Mouse (Mus musculus) frontal cortex, postnatal 36 days (tissue): Measurements from ENCODE around the gene Syndig1.
A peak's percentile ranks its signal among the peaks of the same experiment; 100 is the strongest.

ENCODE experiments used
- DNase-seq, 2 experiments: peaks; one replicate each; pipeline ENCODE4 v3.0.0; 2022; ENCODE audit warnings: low spot score in 2 of 2

The Syndig1 gene

DNA sequence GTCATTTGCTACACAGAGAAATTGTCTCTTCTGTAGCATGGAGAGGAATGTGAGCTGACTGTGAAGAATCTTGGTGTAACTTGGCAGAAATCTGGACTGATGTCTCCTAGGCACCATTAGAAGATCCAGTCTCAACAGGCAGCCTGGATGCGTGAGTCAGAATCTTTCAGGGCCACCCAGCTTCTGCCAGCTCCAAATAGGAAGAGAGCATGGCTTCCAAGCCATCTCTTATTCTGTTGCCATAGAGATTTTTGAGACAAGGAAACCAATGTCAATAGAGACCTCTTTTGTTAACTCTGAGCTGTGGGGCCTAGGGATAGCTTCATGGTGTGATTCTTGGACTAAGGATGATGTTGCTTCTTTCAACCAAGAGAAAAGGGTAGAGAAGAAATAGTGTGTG is 151.4 kb downstream of the Syndig1 start:
- no peak for DNase-seq

DNA sequence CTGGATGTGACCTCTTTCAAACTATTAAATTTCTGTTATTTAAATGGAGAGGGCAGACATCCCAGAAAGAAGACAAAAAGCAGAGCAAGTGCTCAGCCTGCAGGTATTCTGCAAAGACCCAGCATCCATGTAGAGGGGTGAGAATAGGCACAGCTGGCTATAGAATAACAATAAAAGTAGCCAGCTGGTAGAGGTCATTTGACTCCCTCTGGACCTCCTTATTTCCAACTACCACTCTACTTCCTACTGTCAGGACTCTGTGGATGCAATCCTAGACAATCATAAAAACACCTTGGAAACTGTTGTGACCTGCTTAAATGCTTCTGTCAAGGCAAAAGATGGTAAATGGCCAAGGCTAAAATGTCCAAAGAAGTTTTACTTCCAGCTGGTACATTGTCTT is 153.5 kb downstream of the Syndig1 start:
- no peak for DNase-seq

DNA sequence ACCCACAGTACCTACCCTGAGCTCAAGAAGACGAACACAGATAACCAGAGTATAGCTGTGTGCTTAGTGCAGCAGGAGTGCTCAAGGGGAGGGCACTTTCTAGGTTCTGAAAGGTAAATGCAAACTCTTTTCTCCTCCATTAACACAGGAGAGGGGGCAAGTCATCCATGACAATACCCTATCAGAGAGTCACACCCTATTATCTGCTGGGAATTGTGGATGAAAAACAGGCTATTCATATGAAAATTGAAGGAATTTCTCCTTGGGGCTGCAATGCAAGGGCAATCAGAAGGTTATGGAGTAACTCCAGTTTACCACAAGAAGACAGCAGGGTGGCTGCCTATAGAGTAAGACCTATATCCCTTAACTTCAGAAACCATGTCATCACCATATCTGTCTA is 154.1 kb downstream of the Syndig1 start:
- no peak for DNase-seq

DNA sequence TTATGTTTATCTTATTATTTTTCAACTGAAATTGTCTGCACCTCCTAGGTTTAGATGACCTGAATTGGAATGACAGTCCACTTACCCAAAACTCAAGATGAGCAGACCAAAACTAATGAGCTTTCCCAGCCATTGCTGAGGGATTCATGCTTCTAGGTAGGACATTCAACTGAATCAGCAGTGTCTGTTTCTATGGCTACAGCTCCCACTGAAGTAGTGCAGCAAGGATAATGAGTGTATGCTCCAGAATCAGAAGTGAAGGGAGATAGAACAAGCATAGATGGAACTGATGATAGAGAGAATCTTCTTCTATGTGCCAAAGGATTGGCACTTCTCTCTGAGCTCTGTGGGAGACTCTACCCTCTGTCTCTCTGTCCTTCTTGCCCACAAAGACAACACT is 158.6 kb downstream of the Syndig1 start:
- DNase-seq: no peak

DNA sequence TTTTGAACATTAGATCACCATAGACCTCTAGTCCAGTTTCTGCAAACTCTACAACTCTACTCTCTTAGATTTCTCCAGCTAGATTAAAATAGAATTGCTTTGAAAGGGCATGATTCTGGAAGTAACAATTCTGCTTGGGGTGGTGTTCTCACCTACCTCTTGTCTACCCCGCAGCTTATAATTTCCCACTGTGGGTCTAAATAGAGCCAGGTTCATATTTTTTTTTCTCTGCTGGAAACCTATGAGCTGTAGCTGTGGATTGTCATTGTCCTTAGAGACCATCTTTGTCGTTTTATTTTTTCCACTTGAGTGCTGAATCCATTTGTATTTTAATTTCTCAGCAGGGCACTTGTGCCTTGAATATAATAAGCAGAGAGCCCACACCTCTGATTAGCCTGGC is 162.5 kb downstream of the Syndig1 start:
- no peak for DNase-seq

DNA sequence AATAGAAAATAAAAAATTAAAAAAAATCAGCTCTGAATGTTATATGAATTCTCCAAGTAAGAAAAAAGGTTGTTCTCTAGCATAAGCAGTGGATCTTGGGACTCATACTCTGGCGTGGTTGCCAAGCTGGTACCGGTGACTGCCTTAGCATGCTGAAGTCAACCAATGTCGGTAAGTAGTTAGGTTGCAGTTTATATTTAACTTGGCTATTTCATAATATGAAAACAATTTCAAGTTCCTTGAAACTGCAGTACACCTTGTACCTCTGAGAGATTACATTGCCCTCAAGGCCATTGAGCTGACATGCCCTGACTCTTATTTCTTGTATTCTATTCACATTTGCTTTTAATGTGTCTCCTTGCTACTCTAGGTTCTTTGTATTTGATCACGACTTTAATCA is 163.9 kb downstream of the Syndig1 start:
- DNase-seq: no peak

DNA sequence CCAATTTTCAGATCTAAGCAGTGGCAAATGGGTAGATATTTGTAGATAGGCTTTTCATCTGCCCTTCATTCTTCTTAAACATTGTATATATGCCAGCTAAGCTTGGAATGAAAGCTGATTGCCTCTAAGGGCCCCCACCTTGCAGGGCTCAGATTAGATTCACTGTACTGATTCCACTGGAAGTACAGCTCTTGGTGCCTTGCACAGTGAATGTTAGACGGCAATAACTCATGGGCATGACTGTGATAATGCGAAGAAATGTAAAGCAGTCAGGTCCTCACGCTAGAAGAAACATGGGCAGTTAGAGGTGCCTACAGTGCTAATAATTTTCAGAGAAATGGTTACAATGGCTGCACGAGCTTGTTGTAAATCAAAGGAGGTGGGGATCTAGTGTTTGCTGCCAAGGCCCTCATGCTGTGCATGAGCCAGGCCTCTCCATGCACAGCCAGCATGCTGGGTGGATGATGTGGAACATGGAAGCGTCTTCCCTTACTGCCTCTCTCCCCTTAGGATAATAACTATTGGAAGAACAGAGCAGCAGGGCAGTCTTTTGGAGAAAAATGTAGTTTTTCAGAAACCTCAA is 167.5 kb downstream of the Syndig1 start:
- no peak for DNase-seq

DNA sequence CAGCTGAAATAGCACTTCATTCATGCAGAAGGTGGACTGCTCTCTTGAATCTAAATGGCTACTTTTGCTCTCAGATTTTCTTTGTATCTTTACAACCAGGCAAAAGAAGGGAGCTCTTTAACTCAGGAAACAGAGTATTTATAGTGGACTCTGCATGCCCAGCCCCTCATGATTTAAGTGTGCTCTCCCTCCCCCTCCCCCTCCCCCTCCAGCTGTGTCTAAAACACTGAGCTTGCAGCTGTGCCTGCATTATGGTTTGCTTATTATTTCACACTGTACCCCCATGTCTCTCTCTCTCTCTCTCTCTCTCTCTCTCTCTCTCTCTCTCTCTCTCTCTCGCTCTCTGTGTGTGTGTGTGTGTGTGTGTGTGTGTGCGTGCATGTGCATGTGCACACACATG is 168.6 kb downstream of the Syndig1 start:
- DNase-seq: no peak

DNA sequence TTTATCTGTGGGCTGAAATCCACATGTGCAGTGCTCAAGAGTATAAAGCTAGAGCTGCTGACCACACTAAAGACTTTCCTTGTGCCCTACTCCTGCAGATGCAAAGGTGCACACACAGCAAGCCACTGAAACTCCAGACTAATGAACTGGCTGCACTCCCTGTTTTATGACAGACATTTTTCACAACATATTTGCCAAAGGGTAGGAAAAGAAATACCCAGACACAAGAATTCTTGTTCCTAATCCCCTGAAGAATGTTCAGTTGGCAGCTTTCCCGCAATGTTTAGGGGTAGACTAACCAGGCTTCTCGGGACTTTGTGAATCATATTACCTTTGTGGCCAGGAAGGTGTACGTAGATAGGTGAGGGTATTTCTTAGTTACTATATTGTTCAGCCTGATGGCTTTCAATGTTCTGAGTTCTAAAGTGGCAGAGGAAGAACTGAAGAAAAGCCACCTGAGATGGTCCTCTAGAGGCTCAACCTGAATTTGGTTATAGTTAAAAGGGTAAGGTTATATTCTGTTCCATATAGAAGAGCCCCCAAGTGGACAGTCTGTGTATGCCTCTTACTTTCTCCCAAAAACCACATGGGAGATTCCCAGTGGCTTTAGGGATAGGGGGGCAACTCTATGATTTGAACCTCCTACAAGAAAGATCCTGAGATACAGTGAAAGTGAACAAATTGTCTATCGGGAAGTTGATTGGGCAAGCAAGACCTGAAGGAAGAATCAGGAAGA is 169.5 kb downstream of the Syndig1 start:
- DNase-seq: no peak

DNA sequence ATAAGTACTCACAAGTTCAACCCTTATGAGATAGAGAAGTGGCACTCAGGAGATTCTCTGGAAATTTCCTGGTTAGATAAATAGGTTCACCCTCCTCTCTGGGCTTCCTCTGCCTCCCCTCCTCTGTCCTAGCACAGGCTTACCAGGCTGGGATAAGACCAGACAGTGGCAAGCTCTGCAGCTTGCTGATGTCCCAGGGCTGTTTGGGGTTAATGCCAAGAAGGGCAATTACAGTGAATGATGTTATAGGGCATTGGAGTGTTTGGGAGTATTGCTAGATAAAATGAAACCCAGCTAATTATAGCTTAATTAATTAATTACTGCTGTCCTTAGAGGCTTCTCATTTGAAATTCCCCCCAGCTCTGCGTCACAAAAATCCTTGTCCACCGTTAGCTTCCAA is 171.6 kb downstream of the Syndig1 start:
- no peak for DNase-seq

DNA sequence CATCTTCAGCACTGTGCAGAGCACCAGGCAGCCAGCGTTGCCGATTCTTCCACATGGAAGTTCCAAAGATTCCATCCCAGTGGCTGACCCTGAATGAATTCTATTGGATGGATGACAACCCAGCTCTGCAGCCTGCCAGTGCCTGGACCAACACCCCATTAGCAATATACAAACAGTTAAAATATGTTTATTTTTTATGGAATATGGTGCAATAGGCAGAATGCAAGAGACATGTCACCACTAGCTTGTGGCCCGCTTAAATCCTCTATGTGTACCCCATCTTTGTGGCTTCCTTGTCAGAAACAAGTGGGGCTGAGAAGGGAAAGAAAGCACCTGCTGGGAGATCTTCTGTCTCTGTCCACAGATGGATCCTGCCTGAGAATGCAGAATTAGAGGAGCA is 174.5 kb downstream of the Syndig1 start:
- no peak for DNase-seq

DNA sequence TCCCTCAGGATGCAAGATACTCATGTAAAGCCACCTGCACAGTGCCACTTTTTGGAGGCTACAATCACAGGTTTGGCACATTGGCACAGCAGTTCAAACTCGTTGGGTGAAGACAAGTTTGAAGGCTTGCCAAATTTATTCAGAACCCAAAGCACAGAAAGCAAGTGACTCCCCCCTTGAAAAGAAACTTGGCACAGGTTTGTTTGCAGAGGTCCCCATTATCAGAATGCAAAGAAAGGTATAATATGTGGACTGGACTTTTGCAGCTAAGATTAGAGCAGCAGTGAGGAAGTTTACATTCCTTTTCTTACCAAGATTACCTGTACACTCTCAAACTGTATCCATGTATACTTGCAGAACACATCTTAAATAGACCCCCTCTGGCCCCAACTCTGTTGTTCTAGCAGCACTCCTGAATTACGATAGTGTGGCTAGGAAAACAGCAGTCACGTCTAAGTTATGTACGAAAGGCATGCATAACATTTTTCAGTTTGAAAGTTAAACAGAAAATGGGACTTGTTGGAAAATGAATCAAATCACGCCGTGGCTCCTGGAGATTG is 183.9 kb downstream of the Syndig1 start:
- no peak for DNase-seq

DNA sequence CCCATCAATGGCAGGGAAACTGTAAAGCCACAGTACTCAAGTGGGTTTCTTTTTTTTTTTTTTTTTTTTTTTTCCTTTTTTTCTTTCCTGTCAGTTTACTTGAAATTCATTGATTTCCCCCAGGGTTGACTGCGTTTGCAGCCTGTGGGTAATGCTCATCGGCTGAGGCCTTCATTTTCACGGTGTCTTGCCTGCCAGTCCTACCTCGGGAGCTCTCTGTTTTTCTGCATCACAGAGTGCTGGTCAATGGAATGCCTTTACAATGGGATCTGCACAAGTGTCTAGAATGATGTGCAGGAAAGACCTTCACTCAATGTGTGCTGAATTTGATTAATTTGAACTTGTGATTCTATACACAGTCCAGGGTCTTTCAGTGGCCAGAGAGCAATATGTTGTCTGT is 184.8 kb downstream of the Syndig1 start:
- DNase-seq: no peak

DNA sequence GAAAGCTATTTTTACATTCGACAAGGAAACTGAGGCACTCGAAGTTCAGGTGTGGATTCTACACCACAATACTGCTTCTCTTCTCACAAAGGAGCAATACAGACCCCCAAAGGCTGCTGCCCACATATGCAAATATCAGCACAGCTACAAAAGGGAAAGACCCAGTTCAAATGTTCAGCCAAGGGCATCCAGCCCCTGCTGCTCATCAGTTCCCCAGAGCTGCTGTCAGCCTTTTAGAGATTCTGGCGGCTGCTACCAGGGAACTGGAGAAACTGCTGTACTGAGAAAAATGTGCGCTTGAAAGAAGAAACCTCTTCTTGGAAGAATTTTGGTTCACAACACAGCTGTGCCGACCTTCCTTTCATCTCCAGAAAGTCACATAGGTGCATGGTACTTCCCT is 187.3 kb downstream of the Syndig1 start:
- DNase-seq: no peak

DNA sequence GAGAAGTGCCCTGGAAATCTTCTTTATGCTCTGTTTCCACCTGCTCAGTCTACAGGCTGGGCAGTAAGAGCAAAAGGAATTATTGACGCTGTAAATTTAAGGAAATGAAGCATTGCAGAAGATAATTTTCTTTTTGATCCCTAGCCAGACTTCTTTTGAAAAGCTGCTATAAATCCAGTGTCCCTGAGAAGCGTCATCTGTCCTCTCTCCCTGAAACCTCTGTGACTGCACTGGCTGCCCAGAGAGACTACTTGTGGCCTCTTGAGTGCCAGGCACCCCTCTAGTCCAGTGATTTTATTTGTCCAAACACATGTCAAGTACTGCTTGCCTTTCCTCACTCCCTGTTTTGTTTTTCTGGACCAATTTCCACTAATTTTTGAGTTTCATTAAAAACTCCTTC is 191.7 kb downstream of the Syndig1 start:
- DNase-seq: no peak

DNA sequence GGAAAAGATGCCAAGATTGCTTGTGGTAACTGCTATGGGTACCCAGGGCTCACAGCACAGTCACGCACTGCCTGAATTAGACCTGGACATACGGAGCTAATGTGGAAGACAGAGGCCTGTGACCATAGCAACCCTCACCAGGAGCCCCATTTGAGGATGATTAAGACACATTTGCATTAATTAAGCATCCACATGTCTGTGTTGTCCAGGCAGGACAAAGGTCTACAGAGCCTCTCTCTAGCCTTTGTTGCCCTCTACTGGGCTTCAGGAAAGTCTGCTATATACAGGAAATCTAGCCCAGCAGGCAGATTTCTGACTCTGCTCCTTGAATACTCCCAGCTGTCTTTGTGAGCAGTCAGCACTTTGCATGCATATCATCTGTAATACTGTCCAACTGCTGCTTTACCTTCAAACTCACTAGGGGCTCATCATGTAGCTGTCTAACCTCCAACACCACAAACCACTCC is 194.9 kb downstream of the Syndig1 start:
- DNase-seq: peak; percentile 12 to 34

DNA sequence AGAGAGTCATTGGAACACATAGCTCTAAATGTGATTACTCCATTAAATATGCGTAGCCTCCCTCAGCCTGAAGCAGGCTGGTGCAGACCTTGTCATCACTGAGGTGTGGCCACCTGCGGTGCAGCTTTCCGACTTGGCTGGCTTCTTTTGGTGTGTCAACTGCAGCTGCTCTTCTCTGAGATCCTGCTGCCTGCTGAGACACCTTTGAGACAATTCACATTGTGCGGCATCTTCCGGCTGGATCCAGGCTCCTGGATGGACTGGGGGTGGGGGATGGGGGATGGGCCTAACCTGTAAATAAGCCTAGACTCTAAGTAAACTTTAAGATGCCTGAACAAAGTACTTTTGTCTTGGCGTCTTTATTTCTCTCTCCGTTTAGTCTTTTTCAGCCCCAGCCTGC is 214.5 kb downstream of the Syndig1 start:
- no peak for DNase-seq
